Mouse (Mus musculus) small intestine, adult 2 months (tissue): ENCODE data around the gene Afdn. TPM values are rescaled to one million over a fixed set of nuclear protein-coding genes. Genes with fewer than 3 reads are reported as not detected.

Experiments used
- H3K27ac ChIP-seq: fragments of 200-500 bp; 2 replicates; pipeline ENCODE4 v1.5.1; 2012; ENCODE audit warnings: low read depth, low read length, control low read depth, inconsistent platforms; ENCODE audit not compliant: insufficient read depth
- H3K27me3 ChIP-seq: fragments of 200-500 bp; 2 replicates; pipeline ENCODE4 v1.6.1; 2012; ENCODE audit warnings: mild to moderate bottlenecking, moderate library complexity, low read length, inconsistent platforms; ENCODE audit not compliant: control insufficient read depth, insufficient read depth
- H3K36me3 ChIP-seq: fragments of 200-500 bp; 2 replicates; pipeline ENCODE4 v1.6.1; 2012; ENCODE audit warnings: mild to moderate bottlenecking, low read length, control low read depth, inconsistent platforms; ENCODE audit not compliant: control insufficient read depth, insufficient read depth
- H3K4me1 ChIP-seq: fragments of 200-500 bp; 2 replicates; pipeline ENCODE4 v1.6.1; 2012; ENCODE audit warnings: low read length, inconsistent platforms, mixed read lengths; ENCODE audit not compliant: control insufficient read depth, insufficient read depth, insufficient read length
- H3K4me3 ChIP-seq: fragments of 200-500 bp; 2 replicates; pipeline ENCODE4 v1.5.1; 2012; ENCODE audit warnings: low read depth, mild to moderate bottlenecking, control low read depth, inconsistent platforms, low read length, moderate library complexity
- CTCF ChIP-seq: fragments of 200-500 bp; IDR thresholded peaks from 2 replicates; pipeline ENCODE4 v1.5.1; 2012; ENCODE audit warnings: low read depth, mild to moderate bottlenecking, control low read depth, inconsistent platforms, low read length, moderate library complexity, mixed read lengths; ENCODE audit not compliant: insufficient replicate concordance, insufficient read length; ENCODE audit errors: extremely low read depth
- POLR2A ChIP-seq: fragments of 200-500 bp; IDR thresholded peaks from 2 replicates; pipeline ENCODE4 v1.6.1; 2012; ENCODE audit warnings: low read depth, mild to moderate bottlenecking, control low read depth, inconsistent platforms, low read length, moderate library complexity
- WGBS: fragments of 180-500 bp; shearing (Covaris S2); methylation state at CpG from one replicate; pipeline ENCODE4 v1.1.7; 2018; 5-methylcytosine and 5-hydroxymethylcytosine counted together
- polyA plus RNA-seq: library from polyadenylated mRNA; depleted of rRNA; stranded (reverse); fragments of >200 nt; gene quantifications from 2 replicates; pipeline ENCODE4 v1.2.3, GENCODE M21; 2012

The Afdn gene
- polyA plus RNA-seq, 1 experiment: 41.9 TPM

DNA sequence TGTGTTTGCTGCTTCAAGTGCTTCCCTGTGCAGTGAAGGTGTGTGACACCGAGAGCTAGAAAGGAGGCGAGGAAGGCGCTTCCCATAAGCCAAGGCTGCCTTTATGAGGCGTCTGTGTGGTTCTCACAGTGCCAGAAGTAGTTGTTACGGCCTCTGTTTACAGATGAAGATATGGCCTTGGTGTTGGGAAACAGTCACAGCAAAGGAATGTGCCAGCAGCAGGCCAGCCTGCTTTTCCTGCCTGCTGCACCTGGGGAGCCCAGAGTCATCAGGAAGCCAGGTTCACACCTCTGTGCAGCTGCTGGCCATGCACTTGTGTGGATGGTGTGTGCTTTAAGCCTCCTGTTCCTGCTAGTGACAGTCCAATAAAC, 16.6 kb upstream of the Afdn start:
- TF ChIP-seq POLR2A: no peak
- TF ChIP-seq CTCF: no peak

DNA sequence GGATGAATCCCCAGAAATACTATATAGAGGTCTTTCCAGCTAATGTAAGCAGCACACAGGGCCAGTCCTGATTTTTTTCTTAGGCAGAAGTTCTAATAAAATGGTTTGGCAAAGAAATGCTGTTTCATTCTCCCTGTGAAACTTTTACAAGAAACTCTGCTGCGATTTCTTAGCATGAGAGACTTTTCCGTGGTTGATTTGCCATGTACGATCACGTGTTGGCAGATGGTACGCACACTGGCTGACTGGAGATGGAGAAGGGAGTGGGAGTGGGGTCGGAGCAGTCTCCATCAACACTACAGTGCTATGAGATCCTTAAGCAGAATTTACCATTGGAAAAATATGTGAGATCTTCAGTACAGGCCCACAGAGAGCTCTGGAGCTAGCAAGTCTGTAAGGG, 16.1 kb upstream of the Afdn start:
- H3K4me1 ChIP-seq: peaks cover 13% of the 10 kb centered on the region; the same call in 1 of the 2 replicates
- H3K36me3 ChIP-seq: no peaks in the 10 kb centered on the region
- no peaks in the 10 kb centered on the region for H3K27me3 ChIP-seq
- H3K27ac ChIP-seq: no peak overlapping the region
- 74% methylated on average over 6 of the region's 6 CpGs for WGBS
- TF ChIP-seq POLR2A (no peak), CTCF (no peak)
- no peak overlapping the region for H3K4me3 ChIP-seq

More for the DNA sequence above, 16.6 kb upstream of the Afdn start:
- no peaks in the 10 kb centered on the region for H3K27me3 ChIP-seq
- H3K36me3 ChIP-seq: no peaks in the 10 kb centered on the region
- H3K4me1 ChIP-seq: peaks cover 13% of the 10 kb centered on the region; the same call in 1 of the 2 replicates
- WGBS: 11% methylated on average over 5 of the region's 5 CpGs
- H3K27ac ChIP-seq: peak overlapping the region; percentile 20; the same call in 1 of the 2 replicates
- no peak overlapping the region for H3K4me3 ChIP-seq

DNA sequence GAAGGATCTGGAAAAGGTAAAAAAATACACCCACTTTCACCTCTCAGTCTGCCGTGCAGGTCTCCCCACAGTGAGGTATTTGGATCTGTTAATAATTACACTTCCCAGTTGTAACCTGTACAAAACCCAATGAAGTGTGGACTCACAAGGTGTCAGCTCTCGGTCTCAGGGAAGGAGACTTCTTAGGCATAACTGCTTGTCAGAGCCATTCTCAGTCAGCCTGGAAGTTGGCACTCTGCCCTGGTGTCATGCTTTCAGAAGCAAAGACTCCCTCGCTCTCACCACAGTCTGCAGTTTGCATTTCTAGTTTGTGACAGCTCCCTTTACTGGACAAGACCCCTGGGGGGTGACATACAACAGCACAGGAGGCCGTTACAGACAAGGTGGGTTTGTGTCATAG, 15.5 kb upstream of the Afdn start:
- 32% methylated on average over 4 of the region's 4 CpGs for WGBS
- no peaks in the 10 kb centered on the region for H3K36me3 ChIP-seq
- TF ChIP-seq POLR2A (no peak), CTCF (no peak)
- H3K27me3 ChIP-seq: no peaks in the 10 kb centered on the region
- no peak overlapping the region for H3K4me3 ChIP-seq
- H3K4me1 ChIP-seq: peaks cover 13% of the 10 kb centered on the region; the same call in 1 of the 2 replicates
- H3K27ac ChIP-seq: no peak overlapping the region

DNA sequence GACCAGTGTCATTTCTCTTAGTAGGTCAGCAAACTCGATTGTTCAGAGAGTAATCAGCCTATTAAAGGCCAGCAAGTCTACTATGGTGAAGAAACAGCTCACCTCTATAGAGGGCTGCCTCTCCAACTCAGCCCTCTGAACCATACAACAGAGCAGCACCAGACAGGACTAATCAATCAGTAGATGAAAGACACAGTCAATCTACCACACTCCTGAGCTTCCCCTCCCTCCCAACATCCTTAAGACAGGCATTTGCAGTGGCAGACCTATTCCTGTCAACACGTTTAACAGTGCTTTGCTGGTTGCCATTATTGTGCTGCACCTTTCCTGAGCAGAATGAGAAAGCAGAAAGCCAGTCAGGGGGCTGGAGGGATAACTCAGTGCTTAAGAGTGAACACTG, 15.0 kb upstream of the Afdn start:
- peaks cover 13% of the 10 kb centered on the region; the same call in 1 of the 2 replicates for H3K4me1 ChIP-seq
- H3K27ac ChIP-seq: no peak overlapping the region
- 48% methylated on average over 2 of the region's 2 CpGs for WGBS
- no peaks in the 10 kb centered on the region for H3K36me3 ChIP-seq
- TF ChIP-seq CTCF (no peak), POLR2A (no peak)
- no peak overlapping the region for H3K4me3 ChIP-seq
- H3K27me3 ChIP-seq: no peaks in the 10 kb centered on the region

DNA sequence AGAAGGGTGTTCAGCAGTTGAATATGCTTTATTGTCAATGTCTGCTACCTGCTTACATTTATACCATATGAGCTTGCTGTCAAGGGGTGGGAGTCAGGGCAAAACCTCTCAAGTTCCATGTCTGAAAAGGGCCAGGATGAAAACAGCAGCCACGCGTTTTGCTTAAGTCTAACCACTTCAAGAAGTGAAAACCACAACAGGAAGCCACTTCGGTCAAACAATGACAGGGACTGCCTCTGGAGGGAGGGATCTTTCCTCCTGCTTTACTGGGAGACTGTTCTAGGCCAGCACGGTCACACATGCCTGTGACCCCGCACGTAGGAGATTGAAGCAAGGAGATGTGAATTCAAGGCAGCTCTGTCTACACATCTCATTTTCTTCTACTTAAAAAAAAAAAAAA, 14.0 kb upstream of the Afdn start:
- 65% methylated on average over 6 of the region's 6 CpGs for WGBS
- TF ChIP-seq CTCF (no peak), POLR2A (no peak)

DNA sequence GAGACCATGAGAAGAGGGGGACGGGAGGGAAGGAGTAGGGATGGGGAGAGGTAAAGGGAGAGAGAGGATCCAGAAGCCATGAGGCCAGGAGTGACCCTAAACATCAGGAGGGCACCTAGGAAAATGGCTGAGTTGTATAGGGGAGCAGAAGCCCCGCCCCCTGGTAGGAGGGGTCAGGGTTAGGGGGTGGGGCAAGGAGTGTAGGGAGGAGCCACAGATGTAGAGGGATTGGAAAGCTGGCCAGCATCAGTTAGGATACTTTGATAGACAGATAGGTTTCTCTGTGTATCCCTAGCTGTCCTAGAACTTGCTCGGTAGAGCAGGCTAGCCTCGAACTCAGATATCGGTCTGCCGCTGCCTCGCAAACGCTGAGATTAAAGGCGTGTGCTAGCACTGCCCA, 12.7 kb upstream of the Afdn start:
- WGBS: 89% methylated on average over 9 of the region's 9 CpGs
- Histone ChIP-seq H3K27me3 (no peaks in the 10 kb centered on the region), H3K4me3 (no peak overlapping the region), H3K36me3 (no peaks in the 10 kb centered on the region), H3K27ac (no peak overlapping the region), H3K4me1 (peaks cover 10% of the 10 kb centered on the region; the same call in 1 of the 2 replicates)
- TF ChIP-seq POLR2A (no peak), CTCF (no peak)

More for the DNA sequence above, 14.0 kb upstream of the Afdn start:
- Histone ChIP-seq H3K4me1 (peaks cover 10% of the 10 kb centered on the region; the same call in 1 of the 2 replicates), H3K36me3 (no peaks in the 10 kb centered on the region), H3K4me3 (no peak overlapping the region), H3K27ac (no peak overlapping the region), H3K27me3 (no peaks in the 10 kb centered on the region)

DNA sequence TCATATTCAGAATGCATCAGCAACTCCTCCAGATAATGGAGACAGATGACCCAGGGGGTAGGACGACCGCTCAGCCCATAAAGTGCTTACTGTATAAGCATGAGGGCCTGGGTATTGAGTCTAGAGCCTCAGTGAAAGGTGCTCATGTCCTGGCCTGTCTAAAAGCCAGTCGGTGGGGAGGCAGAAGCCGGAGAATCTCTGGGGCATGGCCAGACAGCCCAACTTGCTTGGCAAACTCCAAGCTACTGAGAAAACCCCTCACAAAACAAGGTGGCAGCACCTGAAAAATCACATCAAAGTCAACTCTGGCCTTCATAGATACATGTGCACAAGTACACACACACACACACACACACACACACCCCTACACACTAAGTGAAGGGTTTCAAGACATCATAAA, 11.3 kb upstream of the Afdn start:
- no peaks in the 10 kb centered on the region for H3K36me3 ChIP-seq
- no peak for TF ChIP-seq POLR2A
- TF ChIP-seq CTCF: no peak
- H3K4me1 ChIP-seq: peaks cover 3% of the 10 kb centered on the region; the same call in 1 of the 2 replicates
- no peak overlapping the region for H3K27ac ChIP-seq
- no peak overlapping the region for H3K4me3 ChIP-seq
- H3K27me3 ChIP-seq: no peaks in the 10 kb centered on the region
- WGBS: 95% methylated on average over 4 of the region's 4 CpGs

DNA sequence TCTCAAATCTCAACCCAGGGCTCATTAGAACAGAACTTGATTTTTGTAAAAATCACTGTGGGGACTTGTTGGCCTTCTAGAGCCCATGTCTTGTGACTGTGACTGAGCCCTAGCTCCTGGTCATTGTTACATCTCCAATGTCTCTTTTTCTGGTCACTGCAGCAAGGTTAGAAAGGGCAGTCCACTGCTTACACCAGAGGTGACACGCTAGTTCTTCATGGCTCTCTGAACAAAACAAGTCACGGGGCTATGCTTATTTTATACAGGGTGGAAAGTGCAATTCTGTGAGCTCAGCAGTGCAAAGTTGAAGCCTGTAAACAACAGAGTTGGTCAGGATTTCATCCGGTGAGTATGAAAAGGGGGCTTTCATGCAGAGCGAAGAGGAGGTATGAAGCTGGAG, 6.4 kb upstream of the Afdn start:
- H3K4me3 ChIP-seq: no peak overlapping the region
- 82% methylated on average over 4 of the region's 4 CpGs for WGBS
- H3K27me3 ChIP-seq: no peaks in the 10 kb centered on the region
- TF ChIP-seq POLR2A: no peak
- TF ChIP-seq CTCF: no peak
- H3K27ac ChIP-seq: no peak overlapping the region
- peaks cover 2% of the 10 kb centered on the region; the same call in 1 of the 2 replicates for H3K4me1 ChIP-seq
- no peaks in the 10 kb centered on the region for H3K36me3 ChIP-seq
